Mouse (Mus musculus) left cerebral cortex, adult 2 months (tissue): ENCODE results near the gene Lbhd2. TPM values are rescaled to one million over a fixed set of nuclear protein-coding genes. Genes with fewer than 3 reads are reported as not detected.

Source experiments
- DNase-seq, 2 experiments: peaks; one replicate each; pipeline ENCODE4 v3.0.0; 2021 to 2022; ENCODE audit warnings: low spot score in 2 of 2, mixed read lengths in 1 of 2; ENCODE audit errors: extremely low spot score in 1 of 2
- H3K27ac ChIP-seq: fragments of 200-600 bp; 2 replicates; pipeline ENCODE4 v1.8.1; 2022
- H3K4me3 ChIP-seq: fragments of 200-600 bp; 2 replicates; pipeline ENCODE4 v1.8.1; 2022
- CTCF ChIP-seq: fragments of 200-600 bp; IDR thresholded peaks from 2 replicates; pipeline ENCODE4 v1.8.1; 2022; ENCODE audit warnings: antibody characterized with exemption, mild to moderate bottlenecking, moderate library complexity
- intact Hi-C: fragments of 180-260 bp; cut with DNase I; formaldehyde crosslinking; loops from one replicate; pipeline ENCODE4 v1.15.1; 2025
- total RNA-seq, 2 experiments: library from RNA; stranded (reverse); gene quantifications; 2 replicates each; pipeline ENCODE4 v1.2.3; 2021

The Lbhd2 gene
- total RNA-seq, 2 experiments from 2014 or later: 1.3 to 2.8 TPM

DNA sequence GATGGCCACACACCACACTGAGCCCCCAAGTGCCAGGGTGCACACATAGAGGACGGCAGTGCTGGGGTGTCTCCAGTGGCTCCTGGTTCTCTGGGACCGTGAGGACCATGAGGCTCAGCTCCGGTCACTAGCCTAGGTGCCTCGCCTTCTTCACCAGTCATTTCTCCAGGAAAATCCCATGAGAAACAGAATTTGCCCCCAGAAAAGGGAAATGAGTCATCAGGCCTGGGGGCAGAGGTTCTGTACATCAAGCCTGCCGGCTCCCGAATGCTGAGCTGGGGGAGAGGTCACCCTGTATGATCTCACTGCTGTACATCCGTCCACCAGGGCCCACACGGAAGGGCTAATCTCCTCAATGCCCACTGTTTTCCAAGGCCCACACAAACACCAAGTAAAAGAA is 49.3 kb downstream of the Lbhd2 start:
- intact Hi-C loops: no loop called here
- no peak overlapping the region for H3K27ac ChIP-seq
- H3K4me3 ChIP-seq: no peak overlapping the region
- no peak for DNase-seq
- TF ChIP-seq CTCF: no peak

DNA sequence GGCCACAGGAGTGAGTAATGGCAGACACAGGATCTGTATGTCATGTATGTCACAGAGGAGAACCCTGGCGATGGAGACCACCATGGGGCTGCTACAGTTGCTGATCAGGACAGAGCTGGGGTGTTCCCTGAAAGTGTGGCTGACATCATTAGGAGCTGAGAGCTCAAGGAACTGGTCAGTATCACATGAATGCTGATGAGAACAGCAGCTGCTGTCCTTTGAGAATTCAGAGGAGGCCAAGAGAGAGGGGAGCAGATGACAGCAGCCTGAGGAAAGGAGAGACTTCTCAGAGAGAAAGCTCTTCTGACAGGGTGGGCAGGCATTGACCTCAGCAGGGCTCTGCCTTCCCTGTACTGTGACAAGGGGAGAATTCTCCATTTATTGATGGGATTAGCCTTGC is 51.1 kb downstream of the Lbhd2 start:
- intact Hi-C loops: no loop called here
- TF ChIP-seq CTCF: no peak

More for the DNA sequence above, 51.1 kb downstream of the Lbhd2 start:
- no peak overlapping the region for H3K27ac ChIP-seq
- no peak overlapping the region for H3K4me3 ChIP-seq
- no peak for DNase-seq

Other genes with a start within 250 kb of the Lbhd2 start
- gene Traf3, start 240.4 kb upstream of the Lbhd2 start, total RNA-seq: 10 to 100 TPM; 40.8 to 49.1 TPM
- gene 4930595D18Rik, start 222.3 kb upstream of the Lbhd2 start, total RNA-seq: not detected
- gene Amn, start 135.7 kb upstream of the Lbhd2 start, total RNA-seq: 1 to 10 TPM; 8.0 to 10.0 TPM
- 100 to 1,000 TPM; 137 to 142 TPM for gene Cdc42bpb, start 29.1 kb upstream of the Lbhd2 start, total RNA-seq
- gene Exoc3l4, start 10.2 kb downstream of the Lbhd2 start, total RNA-seq: under 1 TPM; 0.54 to 0.96 TPM
- gene Tnfaip2, start 35.7 kb downstream of the Lbhd2 start, total RNA-seq: under 1 TPM; 0.82 to 0.84 TPM
- gene Gm266, start 79.0 kb downstream of the Lbhd2 start, total RNA-seq: 1 to 10 TPM; 3.1 to 3.3 TPM
- 100 to 1,000 TPM; 241 to 276 TPM for gene Eif5, start 131.2 kb downstream of the Lbhd2 start, total RNA-seq
- 100 to 1,000 TPM; 102 TPM for gene Mark3, start 167.7 kb downstream of the Lbhd2 start, total RNA-seq